Mouse (Mus musculus) liver, postnatal 0 days (tissue): ENCODE results near the gene Casz1. TPM values are rescaled to one million over a fixed set of nuclear protein-coding genes. Genes with fewer than 3 reads are reported as not detected.

Experiments used
- ATAC-seq: fragments of 200-750 bp; cut with Nextera tagmentation; 2 replicates; pipeline ENCODE4 v1.8.0; 2017; ENCODE audit warnings: mild to moderate bottlenecking, moderate library complexity
- DNase-seq: peaks from one replicate; pipeline ENCODE4 v3.0.0-alpha.2; 2016
- H3K27ac ChIP-seq: fragments of 300-500 bp; sonication (generic); 2 replicates; pipeline ENCODE4 v1.5.1; 2014; ENCODE audit warnings: antibody characterized with exemption, moderate library complexity, mild to moderate bottlenecking, low read depth
- H3K27me3 ChIP-seq: fragments of 300-500 bp; sonication (generic); 2 replicates; pipeline ENCODE4 v1.6.1; 2014; ENCODE audit warnings: low read length, control low read depth, mixed read lengths; ENCODE audit not compliant: insufficient read depth
- H3K36me3 ChIP-seq: fragments of 300-500 bp; sonication (generic); replicated peaks from 2 replicates; pipeline ENCODE4 v1.6.1; 2014; ENCODE audit warnings: mild to moderate bottlenecking, control low read depth, low read length, moderate library complexity, mixed read lengths; ENCODE audit not compliant: insufficient read depth
- H3K4me1 ChIP-seq: fragments of 300-500 bp; sonication (generic); 2 replicates; pipeline ENCODE4 v1.6.1; 2014; ENCODE audit warnings: antibody characterized with exemption, mild to moderate bottlenecking, control low read depth; ENCODE audit not compliant: insufficient read depth
- H3K4me2 ChIP-seq: fragments of 300-500 bp; sonication (generic); 2 replicates; pipeline ENCODE4 v1.6.1; 2014; ENCODE audit warnings: low read depth, mild to moderate bottlenecking, low read length, moderate library complexity, mixed read lengths
- H3K4me3 ChIP-seq: fragments of 300-500 bp; sonication (generic); 2 replicates; pipeline ENCODE4 v1.5.1; 2014; ENCODE audit warnings: low read depth, low read length
- H3K9ac ChIP-seq: fragments of 300-500 bp; sonication (generic); replicated peaks from 2 replicates; pipeline ENCODE4 v1.6.1; 2014; ENCODE audit warnings: mild to moderate bottlenecking, moderate library complexity
- H3K9me3 ChIP-seq: fragments of 300-500 bp; sonication (generic); 2 replicates; pipeline ENCODE4 v1.6.1; 2016; ENCODE audit warnings: mild to moderate bottlenecking, control low read depth, low read length, mixed read lengths
- CTCF ChIP-seq: sonication (generic); IDR thresholded peaks from 2 replicates; pipeline ENCODE4 v1.5.1; 2016; ENCODE audit warnings: antibody characterized with exemption, low read depth
- EP300 ChIP-seq: IDR thresholded peaks from 2 replicates; pipeline ENCODE4 v1.6.1; 2016; ENCODE audit warnings: antibody characterized with exemption, low read depth, mild to moderate bottlenecking
- WGBS: fragments of 180-500 bp; shearing (Covaris S2); extraction: QIAGEN DNeasy Blood & Tissue Kit; methylation state at CpG from one replicate; pipeline ENCODE4 v1.1.7; 2014; ENCODE audit not compliant: insufficient replicate concordance; 5-methylcytosine and 5-hydroxymethylcytosine counted together
- polyA plus RNA-seq: library from polyadenylated mRNA; unstranded; fragments of >200 nt; fragmentation: Nextera tagmentation; extraction: Ambion mirVana; gene quantifications from 2 replicates; pipeline ENCODE4 v1.2.1, GENCODE M21; 2015

Casz1 gene
- polyA plus RNA-seq, 1 experiment from 2014 or later: 0.43 TPM

DNA sequence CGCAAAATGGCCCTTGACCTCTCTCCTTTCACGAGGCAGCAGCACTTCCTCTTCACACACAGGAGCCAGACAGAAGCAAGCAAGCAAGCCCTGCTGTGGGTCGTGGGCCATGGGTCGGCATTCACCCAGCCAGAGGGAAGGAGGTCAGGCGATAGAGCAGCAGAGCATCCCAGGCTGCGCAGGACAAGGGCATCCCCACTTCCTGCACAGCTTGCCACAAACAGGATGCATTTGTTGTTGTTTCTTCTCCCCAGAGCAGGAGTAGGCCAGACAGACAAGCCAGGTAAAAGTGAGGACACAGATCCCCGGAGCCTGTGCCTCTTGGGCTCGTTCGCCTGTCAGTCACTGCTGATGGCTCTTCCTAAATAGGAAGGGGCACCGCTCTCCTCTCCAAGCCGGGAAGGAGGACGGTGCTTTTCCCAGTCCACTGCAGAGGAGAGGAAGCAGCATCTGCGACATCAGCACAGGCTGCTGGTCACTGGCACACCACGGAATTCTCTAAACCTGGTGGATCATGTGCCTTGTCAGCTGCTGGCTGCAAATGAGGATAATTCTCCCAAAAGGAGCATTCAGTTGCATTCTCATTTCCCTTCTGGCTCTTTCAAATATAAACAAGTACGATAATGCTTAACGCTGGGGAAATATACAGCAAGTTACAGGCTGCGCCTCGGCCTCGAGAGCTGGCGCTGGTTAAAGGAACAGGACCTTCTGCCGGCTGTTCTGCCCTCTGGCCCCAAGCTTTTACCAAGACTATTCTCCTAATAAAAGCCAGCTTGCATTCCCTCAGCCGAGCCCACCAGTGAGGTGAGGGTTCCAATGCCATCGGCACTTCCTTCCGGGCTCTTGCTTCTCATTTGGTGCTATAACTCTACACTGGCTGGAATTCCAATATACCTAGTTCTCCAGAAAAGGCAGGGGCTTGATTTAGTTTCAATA is 181.6 kb downstream of the Casz1 start:
- Histone ChIP-seq H3K36me3 (peaks cover 10% of the 10 kb centered on the region), H3K27me3 (no peaks in the 10 kb centered on the region), H3K27ac (no peak overlapping the region), H3K4me3 (no peak overlapping the region), H3K4me1 (no peaks in the 10 kb centered on the region), H3K9me3 (no peaks in the 10 kb centered on the region), H3K4me2 (no peak overlapping the region), H3K9ac (no peak overlapping the region)
- no peak for TF ChIP-seq EP300
- no peak for TF ChIP-seq CTCF
- no peak for DNase-seq
- WGBS: 68% methylated on average over 24 of the region's 24 CpGs
- no peak for ATAC-seq

DNA sequence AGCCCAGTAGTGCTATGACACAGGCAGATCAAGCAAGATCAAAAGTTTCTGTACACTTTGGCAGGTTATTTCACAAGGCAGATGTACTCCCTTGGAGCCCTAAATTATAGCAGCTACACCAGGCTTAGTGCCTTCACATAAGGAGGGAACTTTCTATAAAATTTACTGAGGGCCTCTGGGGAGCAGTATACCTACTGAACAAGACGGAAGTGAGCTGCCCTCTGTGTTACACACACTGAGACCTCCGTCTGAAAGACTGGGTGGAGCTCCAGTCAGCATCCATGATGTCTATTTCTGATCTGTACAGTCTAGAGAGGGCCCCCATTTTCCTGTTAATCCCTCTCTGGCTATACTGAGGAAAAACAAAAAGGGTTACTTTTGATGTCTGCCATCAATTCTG is 185.8 kb downstream of the Casz1 start:
- no peaks in the 10 kb centered on the region for H3K4me1 ChIP-seq
- no peak for DNase-seq
- H3K4me2 ChIP-seq: no peak overlapping the region
- no peaks in the 10 kb centered on the region for H3K9me3 ChIP-seq
- no peak overlapping the region for H3K27ac ChIP-seq
- ATAC-seq: no peak
- TF ChIP-seq EP300 (no peak), CTCF (no peak)
- no peaks in the 10 kb centered on the region for H3K27me3 ChIP-seq
- WGBS: 55% methylated on average over 2 of the region's 2 CpGs
- no peak overlapping the region for H3K9ac ChIP-seq
- H3K36me3 ChIP-seq: 0 out of 2 replicates have a peak, but pooled peaks cover 2% of the 10 kb centered on the region
- H3K4me3 ChIP-seq: no peak overlapping the region

DNA sequence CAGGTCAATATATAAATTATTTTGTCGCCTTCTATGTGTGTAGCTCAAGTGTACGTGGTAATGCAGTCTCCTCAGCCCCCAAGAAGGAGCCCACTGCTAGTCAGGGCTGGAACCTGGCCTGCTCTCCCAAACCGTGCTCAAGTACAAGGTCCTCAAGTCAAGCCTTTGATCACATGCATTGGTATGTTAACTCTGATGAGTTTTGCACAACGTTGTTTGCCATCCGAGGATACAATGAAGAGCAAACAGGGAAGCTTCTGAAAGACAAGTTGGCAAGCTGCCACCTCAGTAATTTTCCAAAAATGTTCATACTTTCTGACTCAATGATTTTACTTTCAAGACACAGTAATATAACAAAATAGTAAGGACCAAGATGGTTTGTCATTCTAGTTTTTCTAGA is 189.7 kb downstream of the Casz1 start:
- Histone ChIP-seq H3K9me3 (no peaks in the 10 kb centered on the region), H3K4me3 (no peak overlapping the region), H3K9ac (no peak overlapping the region), H3K4me1 (no peaks in the 10 kb centered on the region), H3K27ac (0 out of 2 replicates have a peak overlapping the region, but pooled peaks have one; percentile 4), H3K36me3 (0 out of 2 replicates have a peak, but pooled peaks cover 2% of the 10 kb centered on the region), H3K27me3 (no peaks in the 10 kb centered on the region), H3K4me2 (no peak overlapping the region)
- TF ChIP-seq CTCF: no peak
- no peak for TF ChIP-seq EP300
- no peak for DNase-seq
- WGBS: 64% methylated on average over 5 of the region's 5 CpGs
- ATAC-seq: peak; percentile 66

DNA sequence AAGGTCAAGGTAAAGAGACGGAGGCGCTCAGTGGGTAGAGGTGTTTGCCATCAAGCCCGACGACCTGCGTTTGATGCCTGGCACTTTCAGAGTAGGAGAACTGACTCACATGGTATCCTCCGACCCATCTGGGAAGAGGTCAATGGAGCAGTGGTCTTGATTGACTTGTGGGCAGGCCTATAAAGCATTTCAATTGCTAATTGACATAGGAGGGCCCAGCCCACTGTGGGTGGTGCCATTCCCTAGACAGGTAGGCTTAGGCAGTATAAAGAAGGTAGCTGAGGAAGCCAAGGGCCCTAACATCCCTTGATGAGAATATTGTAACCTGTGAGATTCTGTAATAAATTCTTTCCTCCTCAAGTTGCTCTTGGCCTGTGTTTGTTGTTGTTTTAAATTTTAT is 196.5 kb downstream of the Casz1 start:
- Histone ChIP-seq H3K27ac (no peak overlapping the region), H3K9me3 (no peaks in the 10 kb centered on the region), H3K27me3 (no peaks in the 10 kb centered on the region), H3K9ac (no peak overlapping the region), H3K36me3 (no peaks in the 10 kb centered on the region), H3K4me2 (no peak overlapping the region), H3K4me3 (no peak overlapping the region), H3K4me1 (no peaks in the 10 kb centered on the region)
- ATAC-seq (no peak), DNase-seq (no peak)
- 93% methylated on average over 6 of the region's 6 CpGs for whole genome bisulfite sequencing
- TF ChIP-seq EP300: no peak
- TF ChIP-seq CTCF: no peak

DNA sequence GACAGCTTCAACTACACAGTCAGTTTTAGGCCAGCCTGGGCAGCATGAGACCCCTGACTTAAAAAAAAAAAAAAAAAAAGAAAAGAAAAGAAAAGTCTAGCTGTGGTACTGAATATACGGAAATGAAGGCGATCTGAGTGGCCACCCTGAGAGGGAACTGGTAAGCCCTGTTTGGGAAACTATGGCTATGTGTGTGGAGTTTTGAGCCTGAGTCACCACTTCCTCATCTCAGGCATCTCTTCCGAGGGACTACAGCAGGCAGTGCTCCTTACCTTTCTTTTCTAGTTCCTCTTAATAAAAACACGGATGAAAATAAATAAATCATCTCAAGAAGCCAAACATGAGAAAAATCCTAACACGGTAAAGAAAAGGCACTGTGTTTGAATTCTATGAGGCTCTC is 197.3 kb downstream of the Casz1 start:
- TF ChIP-seq EP300: no peak
- TF ChIP-seq CTCF: no peak
- H3K4me1 ChIP-seq: no peaks in the 10 kb centered on the region
- no peak overlapping the region for H3K4me2 ChIP-seq
- H3K36me3 ChIP-seq: no peaks in the 10 kb centered on the region
- ATAC-seq: no peak
- H3K9me3 ChIP-seq: no peaks in the 10 kb centered on the region
- no peak overlapping the region for H3K27ac ChIP-seq
- no peak overlapping the region for H3K9ac ChIP-seq
- H3K4me3 ChIP-seq: no peak overlapping the region
- H3K27me3 ChIP-seq: no peaks in the 10 kb centered on the region
- 60% methylated on average over 5 of the region's 5 CpGs for WGBS
- no peak for DNase-seq

DNA sequence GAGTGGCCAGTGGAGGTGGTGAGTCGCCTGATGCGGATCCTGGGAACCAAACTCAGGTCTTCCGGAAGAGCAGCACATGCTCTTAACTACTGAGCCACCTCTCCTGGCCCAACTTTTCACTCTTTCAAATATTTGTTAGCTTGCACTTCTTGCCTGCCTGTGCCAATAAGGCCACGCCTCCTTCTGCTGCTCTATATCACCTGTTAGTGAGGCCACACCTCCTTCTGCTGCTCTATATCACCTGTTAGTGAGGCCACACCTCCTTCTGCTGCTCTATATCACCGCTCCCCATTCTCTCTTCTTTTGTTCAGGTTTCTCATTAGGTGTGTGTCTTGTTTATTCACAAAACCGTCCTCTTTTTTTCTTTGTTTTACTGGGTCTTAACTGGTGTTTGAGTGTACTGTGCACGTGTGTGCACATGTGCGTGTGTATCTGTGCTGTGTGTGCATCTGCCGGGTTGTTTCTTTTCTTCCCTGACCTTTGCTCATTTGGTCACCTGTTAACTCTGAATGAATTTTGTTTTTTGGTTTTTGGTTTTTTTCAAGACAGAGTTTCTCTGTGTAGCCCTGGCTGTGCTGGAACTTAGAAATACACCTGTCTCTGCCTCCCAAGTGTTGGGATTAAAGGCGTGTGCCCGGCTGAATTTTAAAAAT is 198.3 kb downstream of the Casz1 start:
- H3K9ac ChIP-seq: no peak overlapping the region
- ATAC-seq (peak; percentile 35; the same call in 1 of the 2 replicates), DNase-seq (no peak)
- TF ChIP-seq EP300: no peak
- TF ChIP-seq CTCF: no peak
- no peaks in the 10 kb centered on the region for H3K4me1 ChIP-seq
- H3K36me3 ChIP-seq: no peaks in the 10 kb centered on the region
- H3K4me2 ChIP-seq: no peak overlapping the region
- H3K9me3 ChIP-seq: no peaks in the 10 kb centered on the region
- 81% methylated on average over 11 of the region's 11 CpGs for WGBS
- H3K27ac ChIP-seq: no peak overlapping the region
- H3K27me3 ChIP-seq: no peaks in the 10 kb centered on the region
- H3K4me3 ChIP-seq: no peak overlapping the region

Other genes starting within 250 kb of the Casz1 start
- 15.4 and 17.5 TPM in 2 replicates for gene Exosc10, start 246.0 kb upstream of the Casz1 start, polyA plus RNA-seq
- gene Srm, start 212.9 kb upstream of the Casz1 start, polyA plus RNA-seq: 71.2 and 75.2 TPM in 2 replicates
- gene Masp2, start 201.9 kb upstream of the Casz1 start, polyA plus RNA-seq: 109 and 112 TPM in 2 replicates
- gene Tardbp, start 177.4 kb upstream of the Casz1 start, polyA plus RNA-seq: 73.4 and 76.7 TPM in 2 replicates
- gene Gm572, start 161.1 kb upstream of the Casz1 start, polyA plus RNA-seq: not detected in 2 replicates